Mouse (Mus musculus): ENCODE data around the gene Fbxl14. TPM values are rescaled to one million over a fixed set of nuclear protein-coding genes. Genes with fewer than 3 reads are reported as not detected.

Fbxl14 gene
- polyA plus RNA-seq, 2 experiments = 3.9 to 16.3 TPM

- Histone ChIP-seq H3K4me3 (ENCODE audit: insufficient read depth in 1 of 2, low read depth in 2 of 2, low read length in 2 of 2) (no peak overlapping the region), H3K4me1 (replicated peaks; ENCODE audit: control insufficient read depth in 2 of 2, insufficient read depth in 2 of 2, low read length in 1 of 2) (no peaks in the 10 kb centered on the region; a peak in 1 of 4 replicates), H3K36me3 (replicated peaks; ENCODE audit: control insufficient read depth, insufficient read depth, low read depth) (no peaks in the 10 kb centered on the region), H3K4me2 (ENCODE audit: low read depth) (no peak overlapping the region), H3K27me3 (ENCODE audit: control insufficient read depth, insufficient read depth, low read length) (no peaks in the 10 kb centered on the region; the same call in 1 of the 2 replicates), H3K9me3 (ENCODE audit: control insufficient read depth, low read length) (no peaks in the 10 kb centered on the region), H3K9ac (replicated peaks) (no peak overlapping the region), H3K27ac (no peak overlapping the region)
- DNase-seq (ENCODE audit: low read depth in 3 of 3, low spot score in 3 of 3) (no peak), ATAC-seq (ENCODE audit: insufficient read depth) (no peak)
- WGBS (ENCODE audit: insufficient replicate concordance) = 50% methylated on average over 8 of the region's 8 CpGs
- TF ChIP-seq CTCF (IDR thresholded peaks at IDR 0.05; ENCODE audit: low read depth) (no peak), EP300 (IDR thresholded peaks at IDR 0.05; ENCODE audit: low read depth) (no peak)
Observed at GRCm38 (mm10) chr6:119458166-119458565, 21.3 kb upstream of the Fbxl14 start.

GRCm38 (mm10) chr6:119459041-119459440 is 20.4 kb upstream of the Fbxl14 start:
- Histone ChIP-seq H3K9ac (replicated peaks) (no peak overlapping the region), H3K27me3 (ENCODE audit: control insufficient read depth, insufficient read depth, low read length) (no peaks in the 10 kb centered on the region; the same call in 1 of the 2 replicates), H3K27ac (no peak overlapping the region), H3K4me3 (ENCODE audit: insufficient read depth in 1 of 2, low read depth in 2 of 2, low read length in 2 of 2) (no peak overlapping the region), H3K4me1 (replicated peaks; ENCODE audit: control insufficient read depth in 2 of 2, insufficient read depth in 2 of 2, low read length in 1 of 2) (no peaks in the 10 kb centered on the region; a peak in 1 of 4 replicates), H3K36me3 (replicated peaks; ENCODE audit: control insufficient read depth, insufficient read depth, low read depth) (no peaks in the 10 kb centered on the region), H3K4me2 (ENCODE audit: low read depth) (no peak overlapping the region), H3K9me3 (ENCODE audit: control insufficient read depth, low read length) (no peaks in the 10 kb centered on the region)
- no peak for ATAC-seq (ENCODE audit: insufficient read depth)
- no peak for TF ChIP-seq CTCF (IDR thresholded peaks at IDR 0.05; ENCODE audit: low read depth)
- no peak for TF ChIP-seq EP300 (IDR thresholded peaks at IDR 0.05; ENCODE audit: low read depth)
- no peak for DNase-seq (ENCODE audit: low read depth in 3 of 3, low spot score in 3 of 3)
- WGBS (ENCODE audit: insufficient replicate concordance) = 49% methylated on average over 4 of the region's 4 CpGs

- ATAC-seq (ENCODE audit: insufficient read depth) (no peak), DNase-seq (ENCODE audit: low read depth in 3 of 3, low spot score in 3 of 3) (no peak)
- Histone ChIP-seq H3K27me3 (ENCODE audit: control insufficient read depth, insufficient read depth, low read length) (no peaks in the 10 kb centered on the region; the same call in 1 of the 2 replicates), H3K4me1 (replicated peaks; ENCODE audit: control insufficient read depth in 2 of 2, insufficient read depth in 2 of 2, low read length in 1 of 2) (no peaks in the 10 kb centered on the region; a peak in 1 of 4 replicates), H3K36me3 (replicated peaks; ENCODE audit: control insufficient read depth, insufficient read depth, low read depth) (no peaks in the 10 kb centered on the region), H3K27ac (no peak overlapping the region), H3K4me2 (ENCODE audit: low read depth) (no peak overlapping the region), H3K9me3 (ENCODE audit: control insufficient read depth, low read length) (no peaks in the 10 kb centered on the region), H3K4me3 (ENCODE audit: insufficient read depth in 1 of 2, low read depth in 2 of 2, low read length in 2 of 2) (no peak overlapping the region), H3K9ac (replicated peaks) (no peak overlapping the region)
- TF ChIP-seq EP300 (IDR thresholded peaks at IDR 0.05; ENCODE audit: low read depth) = no peak
- no peak for TF ChIP-seq CTCF (IDR thresholded peaks at IDR 0.05; ENCODE audit: low read depth)
- WGBS (ENCODE audit: insufficient replicate concordance) = 65% methylated on average over 5 of the region's 5 CpGs
Observed at GRCm38 (mm10) chr6:119460391-119460790, 19.1 kb upstream of the Fbxl14 start.

GRCm38 (mm10) chr6:119466161-119466560 is 13.3 kb upstream of the Fbxl14 start:
- no peaks in the 10 kb centered on the region for H3K27me3 ChIP-seq (ENCODE audit: control insufficient read depth, insufficient read depth, low read length)
- H3K9ac ChIP-seq (replicated peaks) = no peak overlapping the region
- H3K27ac ChIP-seq = no peak overlapping the region
- no peaks in the 10 kb centered on the region; a peak in 1 of 4 replicates for H3K4me1 ChIP-seq (replicated peaks; ENCODE audit: control insufficient read depth in 2 of 2, insufficient read depth in 2 of 2, low read length in 1 of 2)
- H3K9me3 ChIP-seq (ENCODE audit: control insufficient read depth, low read length) = no peaks in the 10 kb centered on the region
- no peak overlapping the region for H3K4me3 ChIP-seq (ENCODE audit: insufficient read depth in 1 of 2, low read depth in 2 of 2, low read length in 2 of 2)
- H3K4me2 ChIP-seq (ENCODE audit: low read depth) = no peak overlapping the region
- WGBS (ENCODE audit: insufficient replicate concordance) = 76% methylated on average over 1 of the region's 1 CpGs
- H3K36me3 ChIP-seq (replicated peaks; ENCODE audit: control insufficient read depth, insufficient read depth, low read depth) = no peaks in the 10 kb centered on the region
- ATAC-seq (ENCODE audit: insufficient read depth) (no peak), DNase-seq (ENCODE audit: low read depth in 3 of 3, low spot score in 3 of 3) (no peak)
- TF ChIP-seq EP300 (IDR thresholded peaks at IDR 0.05; ENCODE audit: low read depth) (no peak), CTCF (IDR thresholded peaks at IDR 0.05; ENCODE audit: low read depth) (no peak)

GRCm38 (mm10) chr6:119466921-119467784 is 12.3 kb upstream of the Fbxl14 start:
- TF ChIP-seq EP300 (IDR thresholded peaks at IDR 0.05; ENCODE audit: low read depth) (no peak), CTCF (IDR thresholded peaks at IDR 0.05; ENCODE audit: low read depth) (no peak)
- ATAC-seq (ENCODE audit: insufficient read depth) (no peak), DNase-seq (ENCODE audit: low read depth in 3 of 3, low spot score in 3 of 3) (no peak)
- no peaks in the 10 kb centered on the region; a peak in 1 of 4 replicates for H3K4me1 ChIP-seq (replicated peaks; ENCODE audit: control insufficient read depth in 2 of 2, insufficient read depth in 2 of 2, low read length in 1 of 2)
- no peaks in the 10 kb centered on the region for H3K27me3 ChIP-seq (ENCODE audit: control insufficient read depth, insufficient read depth, low read length)
- H3K27ac ChIP-seq = no peak overlapping the region
- H3K9ac ChIP-seq (replicated peaks) = no peak overlapping the region
- no peak overlapping the region for H3K4me2 ChIP-seq (ENCODE audit: low read depth)
- H3K36me3 ChIP-seq (replicated peaks; ENCODE audit: control insufficient read depth, insufficient read depth, low read depth) = no peaks in the 10 kb centered on the region
- H3K4me3 ChIP-seq (ENCODE audit: insufficient read depth in 1 of 2, low read depth in 2 of 2, low read length in 2 of 2) = no peak overlapping the region
- H3K9me3 ChIP-seq (ENCODE audit: control insufficient read depth, low read length) = no peaks in the 10 kb centered on the region
- 45% methylated on average over 10 of the region's 10 CpGs for WGBS (ENCODE audit: insufficient replicate concordance)
